Mouse (Mus musculus): ENCODE measurements around the gene Sez6l2.

DNA sequence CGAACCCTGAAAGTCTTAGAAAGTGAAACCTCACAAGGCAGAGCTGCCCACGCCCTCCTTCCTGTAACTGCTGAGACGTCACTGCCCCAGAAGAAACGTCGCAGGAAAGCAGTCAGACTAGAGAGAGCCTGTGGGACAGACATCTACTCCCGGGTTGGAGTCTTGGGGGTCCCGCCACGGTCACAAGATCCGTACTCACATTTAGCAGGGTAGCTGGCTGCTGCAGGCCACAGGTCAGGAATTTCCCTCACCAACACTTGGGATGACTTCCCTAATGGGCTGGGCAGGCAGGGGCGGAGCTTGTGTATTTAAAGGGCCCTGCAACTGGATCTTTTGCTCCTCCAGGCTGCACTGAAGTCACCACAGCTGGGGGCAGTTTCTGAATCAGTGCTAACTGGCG, 64.0 kb downstream of the Sez6l2 start, which contains the start of gene Mvp:
- TF ChIP-seq GATA1 (IDR thresholded peaks at IDR 0.05; ENCODE audit: borderline replicate concordance, low read length) (no peak), FLI1 (IDR thresholded peaks at IDR 0.05; ENCODE audit: low read length) (no peak)

All from megakaryocyte, embryonic 14.5 days (primary cell).